Mouse (Mus musculus): ENCODE data around the gene Noxa1. TPM values are rescaled to one million over a fixed set of nuclear protein-coding genes. Genes with fewer than 3 reads are reported as not detected.

The Noxa1 gene
- polyA plus RNA-seq, 1 experiment from 2014 or later, result 1.7 TPM

GRCm38 (mm10) chr2:25106045-25106444, 11.1 kb upstream of the Noxa1 start:
- Histone ChIP-seq H3K4me1 (replicated peaks; ENCODE audit: control insufficient read depth, insufficient read depth, low read length) (peaks cover 13% of the 10 kb centered on the region), H3K27me3 (ENCODE audit: control insufficient read depth, insufficient read depth, low read depth, low read length) (no peaks in the 10 kb centered on the region), H3K9ac (ENCODE audit: low read length) (no peak overlapping the region), H3K27ac (ENCODE audit: low read length) (0 out of 2 replicates have a peak overlapping the region, but pooled peaks have one; percentile 40), H3K9me3 (ENCODE audit: control insufficient read depth, low read length) (no peaks in the 10 kb centered on the region), H3K4me2 (ENCODE audit: low read depth, low read length) (no peak overlapping the region), H3K36me3 (ENCODE audit: control insufficient read depth, insufficient read depth, low read length) (no peaks in the 10 kb centered on the region), H3K4me3 (ENCODE audit: low read length) (no peak overlapping the region)
- ATAC-seq (ENCODE audit: low read depth), result peak; percentile 16; the same call in 1 of the 2 replicates
- 35% methylated on average over 3 of the region's 3 CpGs for WGBS

GRCm38 (mm10) chr2:25104122-25104521, 9.2 kb upstream of the Noxa1 start:
- WGBS, result 90% methylated on average over 2 of the region's 2 CpGs
- H3K9ac ChIP-seq (ENCODE audit: low read length), result no peak overlapping the region
- H3K9me3 ChIP-seq (ENCODE audit: control insufficient read depth, low read length), result no peaks in the 10 kb centered on the region
- no peak for ATAC-seq (ENCODE audit: low read depth)
- H3K4me1 ChIP-seq (replicated peaks; ENCODE audit: control insufficient read depth, insufficient read depth, low read length), result peaks cover 10% of the 10 kb centered on the region
- H3K27me3 ChIP-seq (ENCODE audit: control insufficient read depth, insufficient read depth, low read depth, low read length), result no peaks in the 10 kb centered on the region
- H3K4me3 ChIP-seq (ENCODE audit: low read length), result no peak overlapping the region
- no peaks in the 10 kb centered on the region for H3K36me3 ChIP-seq (ENCODE audit: control insufficient read depth, insufficient read depth, low read length)
- no peak overlapping the region for H3K4me2 ChIP-seq (ENCODE audit: low read depth, low read length)
- H3K27ac ChIP-seq (ENCODE audit: low read length), result no peak overlapping the region

- no peak for ATAC-seq (ENCODE audit: low read depth)
- Histone ChIP-seq H3K36me3 (ENCODE audit: control insufficient read depth, insufficient read depth, low read length) (no peaks in the 10 kb centered on the region), H3K4me1 (replicated peaks; ENCODE audit: control insufficient read depth, insufficient read depth, low read length) (no peaks in the 10 kb centered on the region), H3K4me3 (ENCODE audit: low read length) (no peak overlapping the region), H3K4me2 (ENCODE audit: low read depth, low read length) (no peak overlapping the region), H3K9me3 (ENCODE audit: control insufficient read depth, low read length) (no peaks in the 10 kb centered on the region), H3K27me3 (ENCODE audit: control insufficient read depth, insufficient read depth, low read depth, low read length) (no peaks in the 10 kb centered on the region), H3K9ac (ENCODE audit: low read length) (no peak overlapping the region), H3K27ac (ENCODE audit: low read length) (no peak overlapping the region)
- 63% methylated on average over 3 of the region's 3 CpGs for WGBS
These were observed 4.8 kb upstream of the Noxa1 start for GRCm38 (mm10) chr2:25099703-25100102.

GRCm38 (mm10) chr2:25098956-25099355, 4.0 kb upstream of the Noxa1 start:
- ATAC-seq (ENCODE audit: low read depth), result 0 out of 2 replicates have a peak, but pooled peaks have one; percentile 24
- no peaks in the 10 kb centered on the region for H3K27me3 ChIP-seq (ENCODE audit: control insufficient read depth, insufficient read depth, low read depth, low read length)
- H3K9me3 ChIP-seq (ENCODE audit: control insufficient read depth, low read length), result no peaks in the 10 kb centered on the region
- 50% methylated on average over 5 of the region's 5 CpGs for whole genome bisulfite sequencing
- H3K9ac ChIP-seq (ENCODE audit: low read length), result no peak overlapping the region
- H3K4me3 ChIP-seq (ENCODE audit: low read length), result no peak overlapping the region
- H3K4me1 ChIP-seq (replicated peaks; ENCODE audit: control insufficient read depth, insufficient read depth, low read length), result no peaks in the 10 kb centered on the region
- H3K27ac ChIP-seq (ENCODE audit: low read length), result no peak overlapping the region
- no peak overlapping the region for H3K4me2 ChIP-seq (ENCODE audit: low read depth, low read length)
- no peaks in the 10 kb centered on the region for H3K36me3 ChIP-seq (ENCODE audit: control insufficient read depth, insufficient read depth, low read length)

- H3K4me2 ChIP-seq (ENCODE audit: low read depth, low read length), result no peak overlapping the region
- H3K36me3 ChIP-seq (ENCODE audit: control insufficient read depth, insufficient read depth, low read length), result no peaks in the 10 kb centered on the region
- ATAC-seq (ENCODE audit: low read depth), result no peak
- 49% methylated on average over 3 of the region's 3 CpGs for WGBS
- H3K9ac ChIP-seq (ENCODE audit: low read length), result no peak overlapping the region
- H3K27ac ChIP-seq (ENCODE audit: low read length), result no peak overlapping the region
- H3K4me3 ChIP-seq (ENCODE audit: low read length), result no peak overlapping the region
- H3K9me3 ChIP-seq (ENCODE audit: control insufficient read depth, low read length), result no peaks in the 10 kb centered on the region
- H3K27me3 ChIP-seq (ENCODE audit: control insufficient read depth, insufficient read depth, low read depth, low read length), result no peaks in the 10 kb centered on the region
- no peaks in the 10 kb centered on the region for H3K4me1 ChIP-seq (replicated peaks; ENCODE audit: control insufficient read depth, insufficient read depth, low read length)
These were observed 3.2 kb upstream of the Noxa1 start for GRCm38 (mm10) chr2:25098005-25098615.

- Histone ChIP-seq H3K4me3 (ENCODE audit: low read length) (peak overlapping the region; percentile 24), H3K27me3 (ENCODE audit: control insufficient read depth, insufficient read depth, low read depth, low read length) (no peaks in the 10 kb centered on the region), H3K4me2 (ENCODE audit: low read depth, low read length) (peak overlapping the region; percentile 30), H3K36me3 (ENCODE audit: control insufficient read depth, insufficient read depth, low read length) (no peaks in the 10 kb centered on the region), H3K9ac (ENCODE audit: low read length) (no peak overlapping the region), H3K27ac (ENCODE audit: low read length) (no peak overlapping the region), H3K4me1 (replicated peaks; ENCODE audit: control insufficient read depth, insufficient read depth, low read length) (no peaks in the 10 kb centered on the region), H3K9me3 (ENCODE audit: control insufficient read depth, low read length) (no peaks in the 10 kb centered on the region)
- 33% methylated on average over 17 of the region's 17 CpGs for WGBS
- ATAC-seq (ENCODE audit: low read depth), result peak; percentile 29; the same call in 1 of the 2 replicates
These were observed 202 bp downstream of the Noxa1 start for GRCm38 (mm10) chr2:25094785-25095108.

- Histone ChIP-seq H3K27me3 (ENCODE audit: control insufficient read depth, insufficient read depth, low read depth, low read length) (no peaks in the 10 kb centered on the region), H3K4me1 (replicated peaks; ENCODE audit: control insufficient read depth, insufficient read depth, low read length) (peaks cover 11% of the 10 kb centered on the region), H3K36me3 (ENCODE audit: control insufficient read depth, insufficient read depth, low read length) (no peaks in the 10 kb centered on the region), H3K9ac (ENCODE audit: low read length) (no peak overlapping the region), H3K4me3 (ENCODE audit: low read length) (no peak overlapping the region), H3K4me2 (ENCODE audit: low read depth, low read length) (no peak overlapping the region), H3K9me3 (ENCODE audit: control insufficient read depth, low read length) (no peaks in the 10 kb centered on the region), H3K27ac (ENCODE audit: low read length) (no peak overlapping the region)
- WGBS, result 84% methylated on average over 3 of the region's 3 CpGs
- no peak for ATAC-seq (ENCODE audit: low read depth)
These were observed 6.3 kb downstream of the Noxa1 start for GRCm38 (mm10) chr2:25088636-25089035.

GRCm38 (mm10) chr2:25087842-25088241, 7.1 kb downstream of the Noxa1 start:
- Histone ChIP-seq H3K36me3 (ENCODE audit: control insufficient read depth, insufficient read depth, low read length) (no peaks in the 10 kb centered on the region), H3K4me2 (ENCODE audit: low read depth, low read length) (no peak overlapping the region), H3K4me3 (ENCODE audit: low read length) (no peak overlapping the region), H3K9me3 (ENCODE audit: control insufficient read depth, low read length) (no peaks in the 10 kb centered on the region), H3K27ac (ENCODE audit: low read length) (no peak overlapping the region), H3K9ac (ENCODE audit: low read length) (no peak overlapping the region), H3K4me1 (replicated peaks; ENCODE audit: control insufficient read depth, insufficient read depth, low read length) (peaks cover 11% of the 10 kb centered on the region), H3K27me3 (ENCODE audit: control insufficient read depth, insufficient read depth, low read depth, low read length) (no peaks in the 10 kb centered on the region)
- ATAC-seq (ENCODE audit: low read depth), result no peak
- WGBS, result 75% methylated on average over 2 of the region's 2 CpGs

- Histone ChIP-seq H3K9ac (ENCODE audit: low read length) (no peak overlapping the region), H3K27me3 (ENCODE audit: control insufficient read depth, insufficient read depth, low read depth, low read length) (no peaks in the 10 kb centered on the region), H3K4me1 (replicated peaks; ENCODE audit: control insufficient read depth, insufficient read depth, low read length) (peaks cover 11% of the 10 kb centered on the region), H3K4me2 (ENCODE audit: low read depth, low read length) (no peak overlapping the region), H3K36me3 (ENCODE audit: control insufficient read depth, insufficient read depth, low read length) (no peaks in the 10 kb centered on the region), H3K9me3 (ENCODE audit: control insufficient read depth, low read length) (no peaks in the 10 kb centered on the region), H3K27ac (ENCODE audit: low read length) (no peak overlapping the region), H3K4me3 (ENCODE audit: low read length) (no peak overlapping the region)
- no peak for ATAC-seq (ENCODE audit: low read depth)
- WGBS, result 89% methylated on average over 5 of the region's 5 CpGs
These were observed 9.4 kb downstream of the Noxa1 start for GRCm38 (mm10) chr2:25085571-25085970.

GRCm38 (mm10) chr2:25083697-25084096, 11.3 kb downstream of the Noxa1 start:
- Histone ChIP-seq H3K27ac (ENCODE audit: low read length) (no peak overlapping the region), H3K4me2 (ENCODE audit: low read depth, low read length) (no peak overlapping the region), H3K4me1 (replicated peaks; ENCODE audit: control insufficient read depth, insufficient read depth, low read length) (peaks cover 11% of the 10 kb centered on the region), H3K9ac (ENCODE audit: low read length) (no peak overlapping the region), H3K9me3 (ENCODE audit: control insufficient read depth, low read length) (no peaks in the 10 kb centered on the region), H3K27me3 (ENCODE audit: control insufficient read depth, insufficient read depth, low read depth, low read length) (no peaks in the 10 kb centered on the region), H3K36me3 (ENCODE audit: control insufficient read depth, insufficient read depth, low read length) (no peaks in the 10 kb centered on the region), H3K4me3 (ENCODE audit: low read length) (no peak overlapping the region)
- WGBS, result 77% methylated on average over 4 of the region's 4 CpGs
- ATAC-seq (ENCODE audit: low read depth), result no peak
